Mouse (Mus musculus) retina, postnatal 1 day (tissue): ENCODE results near the gene Fam131a.
"Not testable (repeated sequence)": the region's sequence is repeated elsewhere in the genome, so short reads cannot be mapped to it uniquely, and the experiment has no call there.

Experiments
- DNase-seq: peaks from one replicate; pipeline ENCODE4 v3.0.0-alpha.2; 2012

Gene Fam131a

DNA sequence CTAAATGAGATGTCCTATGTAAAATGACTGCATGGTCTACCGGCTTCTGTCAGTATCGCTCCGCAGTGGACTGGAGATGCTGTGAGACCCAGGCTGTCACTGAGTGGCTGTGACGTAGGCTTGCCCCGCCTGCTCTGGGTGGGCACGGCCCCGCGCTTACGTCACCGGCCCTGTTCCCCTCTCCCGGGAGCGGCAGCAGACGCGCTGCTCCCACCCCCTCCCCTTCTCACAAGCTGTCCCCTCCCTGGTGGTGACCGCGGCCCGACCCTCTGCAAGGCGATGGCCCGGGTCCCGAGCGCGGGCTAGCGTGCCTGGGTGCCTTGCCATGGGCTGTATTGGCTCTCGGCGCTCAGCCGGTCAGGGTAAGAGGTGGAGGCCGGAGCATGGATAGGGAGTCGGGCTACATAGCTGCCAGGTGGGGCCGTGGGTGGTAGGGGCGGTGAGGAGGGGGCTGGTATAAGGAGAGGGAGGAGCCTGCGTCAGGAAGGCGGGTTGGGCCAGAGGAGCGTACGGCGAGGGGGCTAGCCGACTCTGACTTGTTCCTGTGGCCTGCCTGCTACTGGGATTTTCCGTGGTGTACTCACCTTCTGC, at the start of gene Fam131a:
Fam131a (plus strand) TSS at position 131 of the 591 bp plus-strand sequence.
- DNase-seq: peak; percentile 95

DNA sequence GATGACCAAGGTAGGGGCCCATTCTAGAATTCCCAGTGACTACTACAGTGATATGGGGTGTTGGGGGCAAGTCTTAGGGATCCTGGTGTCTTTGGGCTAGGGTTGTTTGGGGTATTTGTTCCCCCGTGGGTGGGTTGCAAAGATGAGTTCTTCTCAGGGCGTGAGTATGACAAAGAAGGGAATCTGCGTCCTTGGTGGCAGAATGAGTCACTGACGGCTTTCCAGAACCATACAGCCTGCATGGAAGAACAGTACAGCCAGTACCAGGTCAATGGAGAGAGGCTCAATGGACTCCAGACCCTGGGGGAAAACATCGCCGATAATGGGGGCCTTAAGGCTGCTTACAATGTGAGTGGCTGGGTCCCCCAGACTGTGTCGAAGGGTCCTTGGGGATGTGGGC, 49.1 kb upstream of the Fam131a start:
- DNase-seq: no peak

DNA sequence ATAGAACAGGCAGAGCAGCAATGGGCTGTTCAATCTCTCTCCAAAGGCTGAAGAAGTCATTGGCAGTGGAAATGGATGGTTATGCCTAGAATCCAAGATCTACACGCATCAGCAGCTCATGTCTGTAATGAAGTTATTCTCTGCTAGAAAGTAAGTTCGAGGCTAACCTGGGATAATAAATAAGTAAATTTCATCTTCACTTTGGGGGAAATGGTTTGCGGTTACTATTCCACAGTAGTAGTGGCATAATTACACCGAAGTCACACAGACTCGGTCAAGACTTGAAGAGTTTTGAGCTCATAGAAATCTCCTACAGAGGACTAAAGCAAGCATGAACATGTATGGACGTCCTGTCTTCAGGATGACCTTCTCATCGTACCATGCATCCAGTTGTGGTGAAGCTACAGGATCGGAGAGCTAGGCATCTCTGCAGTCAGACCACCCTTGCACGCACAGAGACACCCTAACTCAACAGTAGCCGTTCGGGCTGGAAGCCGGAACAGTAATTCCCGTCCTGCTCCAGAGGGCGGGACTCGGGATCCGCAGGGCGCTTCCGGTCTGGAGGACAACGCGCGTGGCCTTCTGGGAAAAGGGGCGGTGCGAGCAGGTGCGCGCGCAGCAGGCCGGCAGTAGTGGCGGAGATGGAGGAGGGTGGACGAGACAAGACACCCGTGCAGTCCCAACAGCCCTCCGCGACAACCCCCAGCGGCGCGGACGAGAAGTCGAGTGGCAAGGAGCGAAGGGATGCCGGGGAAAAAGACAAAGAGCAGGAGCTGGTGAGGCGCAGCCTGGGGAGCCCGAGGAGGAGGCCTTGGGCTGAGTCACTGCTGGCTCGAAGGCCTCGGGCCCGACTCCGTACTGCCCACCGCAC, 41.7 kb upstream of the Fam131a start, which contains the start of gene Psmd2:
Psmd2 (plus strand) TSS at position 577 of the 871 bp plus-strand sequence.
- peak; percentile 97 for DNase-seq

DNA sequence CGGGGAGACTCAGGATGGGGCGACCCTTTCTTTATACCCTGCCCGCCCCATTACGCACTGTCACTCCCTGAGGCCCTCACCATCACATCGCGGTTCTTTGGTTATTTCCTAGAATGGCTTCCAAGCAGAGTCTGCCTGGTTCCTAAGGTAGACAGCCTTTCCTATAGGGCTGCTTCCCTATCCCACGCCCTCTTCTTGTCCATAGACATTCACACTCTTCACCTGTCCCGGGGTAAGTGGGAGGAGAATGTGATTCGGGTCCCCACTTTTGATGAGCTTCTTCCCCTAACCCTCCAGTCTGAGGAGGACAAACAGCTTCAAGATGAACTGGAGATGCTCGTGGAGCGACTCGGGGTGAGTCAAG, 41.1 kb upstream of the Fam131a start:
- no peak for DNase-seq

DNA sequence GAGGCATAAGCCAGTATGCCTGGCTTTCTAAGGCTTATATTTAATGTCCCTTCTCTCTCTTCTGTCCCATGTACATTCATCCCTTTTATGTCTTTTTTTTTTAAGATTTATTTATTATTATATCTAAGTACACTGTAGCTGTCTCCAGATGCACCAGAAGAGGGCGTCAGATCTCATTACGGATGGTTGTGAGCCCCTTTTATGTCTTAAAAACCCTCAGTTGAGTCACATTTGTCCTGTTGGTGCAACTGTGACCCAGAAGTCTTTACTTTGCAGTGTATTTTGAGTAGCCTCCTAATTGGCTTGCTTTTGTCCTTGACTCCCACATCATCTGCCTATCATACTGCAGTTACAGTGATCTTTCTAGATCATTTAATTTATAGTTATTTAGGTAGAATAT, 39.7 kb upstream of the Fam131a start:
- DNase-seq: no peak

DNA sequence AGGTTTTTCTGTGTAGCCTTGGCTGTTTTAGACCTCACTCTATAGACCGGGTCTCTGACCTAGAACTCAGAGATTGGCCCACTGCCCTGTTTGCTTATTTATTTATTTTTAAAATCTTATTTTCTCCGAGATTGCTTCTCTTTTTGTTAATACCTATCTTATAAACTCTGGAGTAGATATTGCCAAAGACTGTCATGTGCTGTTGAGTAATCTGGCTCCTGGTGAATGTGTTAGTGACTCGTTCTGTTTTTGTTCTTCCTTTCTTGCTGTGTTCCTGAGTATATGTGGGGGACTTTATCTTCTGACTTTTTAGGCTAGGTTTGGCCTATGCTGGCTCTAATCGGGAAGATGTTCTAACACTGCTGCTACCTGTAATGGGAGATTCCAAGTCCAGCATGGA, 35.4 kb upstream of the Fam131a start:
- DNase-seq: no peak

DNA sequence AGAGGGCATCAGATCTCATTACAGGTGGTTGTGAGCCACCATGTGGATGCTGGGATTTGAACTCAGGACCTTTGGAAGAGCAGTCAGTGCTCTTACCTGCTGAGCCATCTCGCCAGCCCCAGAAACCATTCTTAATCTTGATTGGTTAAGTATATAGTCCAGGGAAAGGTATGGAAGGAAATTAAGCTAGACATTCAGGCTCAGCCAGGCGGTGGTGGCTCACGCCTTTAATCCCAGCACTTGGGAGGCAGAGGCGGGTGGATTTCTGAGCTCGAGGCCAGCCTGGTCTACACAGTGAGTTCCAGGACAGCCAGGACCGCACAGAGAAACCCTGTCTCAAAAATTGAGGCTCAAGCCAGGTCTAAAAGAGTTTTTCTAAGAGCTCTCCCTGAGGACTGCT, 25.0 kb upstream of the Fam131a start, which contains the start of gene Eif4g1:
Eif4g1 (plus strand) TSS at position 301 of the 400 bp plus-strand sequence.
- not testable (repeated sequence) for DNase-seq

DNA sequence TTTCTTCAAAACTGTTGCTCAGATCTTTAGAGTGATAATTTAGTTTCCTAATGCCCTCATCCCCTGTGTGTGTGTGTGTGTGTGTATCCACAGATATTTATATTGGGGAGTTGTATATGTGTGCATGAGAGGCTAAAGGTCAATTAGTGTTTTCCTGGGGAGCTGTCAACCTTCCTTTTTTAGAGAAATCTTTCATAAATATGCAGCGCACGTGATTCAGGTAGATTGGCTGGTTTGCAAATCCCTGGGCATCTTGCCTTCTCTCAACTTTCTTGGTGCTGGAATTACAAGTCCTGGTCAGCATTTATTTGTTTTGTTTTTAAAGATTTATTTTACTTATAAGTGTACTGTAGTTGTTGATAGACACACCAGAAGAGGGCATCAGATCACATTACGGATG, 22.8 kb upstream of the Fam131a start:
- DNase-seq: no peak

DNA sequence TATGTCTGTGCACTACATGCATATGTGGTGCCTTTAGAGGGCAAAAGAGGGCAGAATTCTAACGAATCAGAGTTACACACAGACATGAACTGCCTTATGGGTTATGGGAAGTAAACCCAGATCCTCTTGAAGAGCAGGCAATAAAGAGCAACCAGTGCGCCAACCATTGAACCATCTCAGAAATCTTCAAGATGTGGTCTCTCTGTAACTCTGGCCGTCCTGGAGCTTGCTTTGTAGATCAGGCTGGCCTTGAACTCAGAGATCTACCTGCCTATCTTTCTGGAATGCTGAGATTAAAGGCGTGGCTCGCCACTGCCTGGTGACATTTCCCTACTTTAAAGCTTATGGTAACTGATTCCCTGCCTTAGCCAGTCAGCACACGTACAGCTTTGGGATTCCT, 21.2 kb upstream of the Fam131a start:
- peak; percentile 14 for DNase-seq

DNA sequence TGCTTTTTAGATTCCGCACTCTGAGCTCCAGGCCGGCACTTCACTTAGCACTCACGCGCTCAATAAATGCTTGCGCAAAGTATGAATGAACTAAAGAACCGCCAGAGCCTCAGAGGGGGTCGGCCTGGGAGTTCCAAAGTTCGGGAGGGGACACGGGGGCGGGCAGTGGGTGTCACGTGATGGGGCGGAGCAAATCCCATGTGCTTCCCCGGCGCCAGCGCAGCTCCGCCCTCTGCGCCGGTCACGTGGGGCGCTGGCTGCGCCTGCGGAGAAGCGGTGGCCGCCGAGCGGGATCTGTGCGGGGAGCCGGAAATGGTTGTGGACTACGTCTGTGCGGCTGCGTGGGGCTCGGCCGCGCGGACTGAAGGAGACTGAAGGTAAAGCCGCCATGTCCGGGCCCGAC, 20.5 kb upstream of the Fam131a start:
- DNase-seq: peak; percentile 96

DNA sequence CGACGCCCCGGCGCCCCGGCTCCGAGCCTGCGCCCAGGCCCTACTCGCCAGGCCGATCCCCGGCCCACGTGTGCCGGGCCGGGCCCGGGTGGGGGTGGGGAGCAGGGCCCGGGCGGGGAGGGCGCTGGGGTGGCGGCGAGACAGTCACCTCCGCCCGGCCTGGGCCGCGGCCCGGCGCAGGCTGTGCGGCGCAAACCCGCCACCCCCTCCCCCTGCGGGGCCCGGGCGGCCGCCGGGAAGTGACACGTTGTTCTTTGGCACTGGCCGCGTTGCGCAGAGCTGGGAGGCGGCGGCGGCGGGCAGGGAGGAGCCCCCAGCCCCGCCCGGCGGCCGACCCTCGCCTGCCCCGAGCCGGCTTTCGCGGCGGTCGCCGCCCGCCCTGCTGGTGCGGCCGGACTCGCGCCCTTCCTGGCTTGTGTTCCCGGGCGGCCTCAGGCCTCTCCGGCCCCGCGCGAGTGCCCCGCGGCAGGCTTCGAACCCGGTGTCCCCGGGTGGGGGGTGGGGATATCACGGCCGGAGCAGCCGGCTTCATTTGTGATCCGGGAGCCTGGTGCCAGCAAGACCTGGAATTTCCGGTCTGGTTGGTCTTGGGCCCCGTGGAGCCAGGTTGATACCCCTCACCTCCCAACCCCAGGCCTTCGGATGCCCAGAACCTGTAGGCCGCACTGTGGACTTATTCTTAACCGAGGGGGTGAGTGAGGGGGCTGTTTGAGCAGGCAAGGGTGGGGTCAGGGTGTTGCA, 19.9 kb upstream of the Fam131a start:
- peak; percentile 67 for DNase-seq

DNA sequence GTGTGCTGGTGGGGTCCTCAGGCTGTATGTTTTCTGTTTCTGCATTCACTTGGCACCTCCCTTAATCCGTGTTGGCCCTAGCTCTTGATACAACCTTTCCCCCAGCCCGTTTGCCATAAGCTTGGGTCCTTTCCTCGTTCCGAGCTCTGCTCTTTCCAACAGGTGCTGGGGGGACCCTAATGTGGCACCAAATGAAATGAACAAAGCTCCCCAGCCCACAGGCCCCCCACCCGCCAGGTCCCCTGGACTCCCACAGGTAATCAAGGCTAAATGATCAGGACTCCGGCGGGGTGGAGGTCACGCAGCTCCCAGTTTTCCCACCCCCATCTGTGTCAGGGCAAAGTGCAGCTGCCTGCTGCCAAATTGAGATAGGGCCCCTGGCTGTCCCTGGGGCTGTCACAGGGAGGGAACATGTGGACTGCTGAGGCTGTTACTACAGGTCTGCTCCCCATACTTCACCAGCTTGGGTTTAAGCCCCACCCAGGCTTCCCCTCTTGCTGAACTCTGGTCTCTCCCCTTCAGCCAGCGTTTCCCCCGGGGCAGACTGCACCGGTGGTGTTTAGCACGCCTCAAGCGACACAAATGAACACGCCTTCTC, 19.2 kb upstream of the Fam131a start:
- DNase-seq: peak; percentile 10

DNA sequence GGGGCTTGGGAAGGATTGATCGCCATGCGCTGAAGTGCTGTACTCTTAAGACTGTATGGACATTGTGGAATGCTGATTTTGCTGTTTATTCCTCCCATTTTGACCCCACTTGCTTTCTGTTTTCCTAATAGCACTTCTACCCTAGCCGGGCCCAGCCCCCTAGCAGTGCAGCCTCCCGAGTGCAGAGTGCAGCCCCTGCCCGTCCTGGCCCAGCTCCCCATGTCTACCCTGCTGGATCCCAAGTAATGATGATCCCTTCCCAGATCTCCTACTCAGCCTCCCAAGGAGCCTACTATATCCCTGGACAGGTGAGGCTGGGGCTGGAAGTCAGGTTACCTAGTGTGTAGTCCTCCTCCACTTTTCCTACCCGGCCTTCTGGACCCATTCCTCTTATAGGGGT, 17.8 kb upstream of the Fam131a start:
- DNase-seq: no peak

DNA sequence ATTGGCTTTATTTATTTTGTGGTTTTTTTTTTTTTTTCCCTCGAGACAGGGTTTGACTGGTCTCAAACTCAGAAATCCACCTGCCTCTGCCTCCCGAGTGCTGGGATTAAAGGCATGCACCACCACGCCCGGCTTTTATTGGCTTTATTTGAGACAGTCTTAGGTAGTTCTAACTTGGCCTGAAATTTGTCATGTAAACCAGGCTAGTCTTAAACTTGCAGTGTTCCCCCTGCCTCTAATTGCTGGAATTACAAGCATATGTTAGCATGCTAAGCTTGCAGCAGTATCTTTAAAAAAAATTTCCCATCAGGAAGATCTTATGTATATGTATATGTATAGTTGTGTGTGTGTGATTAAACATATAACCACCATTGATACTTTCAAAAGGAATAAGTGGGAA, 16.3 kb upstream of the Fam131a start:
- DNase-seq: no peak

DNA sequence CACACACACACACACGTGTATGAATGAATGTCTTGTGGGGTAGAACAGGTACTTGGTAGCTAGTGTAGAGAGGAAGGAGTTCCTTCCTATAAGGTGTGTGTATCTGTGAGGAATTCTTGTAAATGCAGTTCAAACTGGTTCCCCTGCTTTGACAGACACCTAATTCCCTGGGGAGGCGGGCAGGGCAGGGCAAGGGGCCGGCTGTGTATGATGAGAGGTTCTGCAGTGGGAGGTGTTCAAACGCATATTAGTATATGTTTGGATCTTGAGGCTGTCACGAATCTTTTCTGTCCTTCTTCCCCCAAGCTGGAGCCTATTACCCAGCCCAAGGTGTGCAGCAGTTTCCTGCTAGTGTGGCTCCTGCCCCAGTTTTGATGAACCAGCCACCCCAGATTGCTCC, 15.7 kb upstream of the Fam131a start:
- DNase-seq: no peak

DNA sequence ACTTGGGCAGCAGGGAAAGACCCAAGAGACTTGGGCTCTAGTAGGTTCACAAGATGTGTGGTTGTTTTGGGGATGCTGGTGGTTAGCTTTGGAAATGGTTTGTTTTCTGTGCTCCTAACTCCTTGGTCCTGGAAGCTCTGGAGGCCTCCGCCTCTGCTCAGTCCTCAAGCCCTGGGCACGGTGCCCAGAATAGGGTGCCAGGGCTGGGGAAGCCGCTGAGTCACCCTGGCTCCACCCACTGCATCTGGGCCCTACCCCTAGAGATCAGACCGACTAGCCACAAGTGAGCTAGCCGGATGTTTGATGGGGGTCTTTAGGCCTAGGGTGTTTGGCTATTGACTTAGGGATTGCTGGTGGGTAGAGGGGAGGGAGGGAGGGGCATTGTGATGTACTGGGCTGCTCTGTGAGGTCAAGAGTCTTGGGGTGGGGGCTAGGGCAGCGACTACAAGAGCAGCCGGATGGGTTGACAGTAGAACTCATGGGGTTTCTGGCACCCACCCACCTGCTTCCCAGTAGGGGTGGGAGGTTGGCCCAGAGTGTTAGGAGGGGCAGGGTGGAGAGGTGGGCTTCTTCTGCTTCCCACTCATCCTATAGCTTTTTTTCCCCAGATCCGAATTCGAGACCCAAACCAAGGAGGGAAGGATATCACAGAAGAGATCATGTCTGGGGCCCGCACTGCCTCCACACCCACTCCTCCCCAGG, 14.9 kb upstream of the Fam131a start:
- DNase-seq: peak; percentile 16

DNA sequence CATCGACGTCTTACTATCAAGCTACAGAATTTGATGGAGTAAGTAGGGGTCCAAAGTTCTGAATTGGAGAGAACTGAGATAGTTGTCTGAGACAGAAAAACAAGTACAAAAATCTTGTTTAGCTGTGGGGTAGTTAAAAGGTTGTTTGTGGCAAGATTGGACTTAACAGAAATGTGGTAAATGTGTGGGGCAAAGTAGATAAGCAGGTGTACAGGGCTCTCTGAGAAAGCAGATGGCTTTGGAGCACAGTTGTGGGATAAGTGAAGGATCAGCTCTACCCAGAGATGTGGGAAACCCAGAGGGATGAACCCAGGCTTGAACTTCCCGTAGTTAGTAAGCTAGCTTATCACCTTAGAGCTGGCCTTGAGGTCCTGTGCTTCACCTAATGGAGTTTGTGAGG, 2.3 kb upstream of the Fam131a start:
- no peak for DNase-seq

DNA sequence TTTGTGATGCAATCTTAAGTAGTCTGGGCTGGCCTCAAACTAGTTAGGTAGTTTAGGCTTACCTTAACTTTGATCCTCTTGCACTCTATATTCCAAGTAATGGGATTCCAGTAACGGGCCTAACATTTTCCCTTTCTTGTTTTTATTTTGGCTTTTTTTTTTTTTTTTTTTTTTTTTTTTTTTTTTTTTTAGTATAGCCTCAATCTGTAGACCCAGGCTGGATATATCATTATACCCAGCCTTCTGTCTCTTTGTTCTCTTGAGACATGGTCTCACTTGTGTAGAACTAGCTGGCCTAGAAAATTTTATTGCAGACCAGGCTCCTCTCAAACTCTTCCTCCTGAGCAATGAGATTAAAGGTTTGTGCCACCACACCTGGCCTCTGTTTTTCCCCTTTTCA, 1.4 kb upstream of the Fam131a start:
- DNase-seq: no peak

DNA sequence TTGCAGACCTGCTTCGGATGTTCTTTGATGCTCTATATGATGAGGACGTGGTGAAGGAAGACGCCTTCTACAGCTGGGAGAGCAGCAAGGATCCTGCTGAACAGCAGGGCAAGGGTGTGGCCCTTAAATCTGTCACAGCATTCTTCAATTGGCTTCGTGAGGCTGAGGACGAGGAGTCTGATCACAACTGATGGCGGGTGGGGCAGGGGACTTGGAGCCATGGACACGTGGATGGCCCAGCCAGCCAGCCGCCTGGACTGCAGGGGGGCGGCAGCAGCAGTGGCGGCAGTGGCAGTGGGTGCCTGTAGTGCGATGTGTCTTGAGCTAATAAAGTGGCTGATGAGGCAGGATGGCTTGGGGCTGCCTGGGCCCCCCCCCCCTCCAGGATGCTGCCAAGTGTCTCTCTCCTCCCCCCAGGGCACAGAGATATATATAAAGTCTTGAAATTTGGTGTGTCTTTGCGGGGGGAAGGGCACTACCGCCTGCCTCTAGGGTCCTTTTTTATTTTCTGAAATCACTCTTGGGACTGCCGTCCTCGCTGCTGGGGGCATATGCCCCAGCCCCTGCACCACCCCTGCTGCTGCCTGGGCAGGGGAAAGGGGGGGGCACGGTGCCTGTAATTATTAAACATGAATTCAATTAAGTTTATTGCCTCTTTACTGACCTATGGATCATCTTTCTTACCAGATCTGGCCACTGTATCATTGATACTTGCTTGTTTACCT, 638 bp upstream of the Fam131a start:
- no peak for DNase-seq

DNA sequence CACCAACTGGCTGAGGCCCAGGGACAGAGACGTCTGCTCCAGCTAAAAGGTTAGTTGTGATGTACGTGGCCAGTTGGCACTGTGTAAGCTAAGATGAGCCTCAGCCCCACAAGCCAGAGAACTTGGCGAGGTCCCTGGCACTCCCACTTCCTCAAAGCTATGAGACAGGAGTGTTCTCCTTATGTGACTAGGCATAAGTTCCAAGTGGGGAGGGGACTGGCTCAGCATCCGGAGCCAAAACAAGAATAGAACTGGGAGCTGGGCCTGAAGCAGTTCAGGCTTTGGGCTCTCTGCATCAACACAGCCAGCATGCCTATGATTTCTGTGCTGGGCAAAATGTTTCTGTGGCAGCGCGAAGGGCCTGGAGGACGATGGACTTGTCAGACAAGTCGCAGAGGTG, 1.7 kb downstream of the Fam131a start:
- DNase-seq: no peak

DNA sequence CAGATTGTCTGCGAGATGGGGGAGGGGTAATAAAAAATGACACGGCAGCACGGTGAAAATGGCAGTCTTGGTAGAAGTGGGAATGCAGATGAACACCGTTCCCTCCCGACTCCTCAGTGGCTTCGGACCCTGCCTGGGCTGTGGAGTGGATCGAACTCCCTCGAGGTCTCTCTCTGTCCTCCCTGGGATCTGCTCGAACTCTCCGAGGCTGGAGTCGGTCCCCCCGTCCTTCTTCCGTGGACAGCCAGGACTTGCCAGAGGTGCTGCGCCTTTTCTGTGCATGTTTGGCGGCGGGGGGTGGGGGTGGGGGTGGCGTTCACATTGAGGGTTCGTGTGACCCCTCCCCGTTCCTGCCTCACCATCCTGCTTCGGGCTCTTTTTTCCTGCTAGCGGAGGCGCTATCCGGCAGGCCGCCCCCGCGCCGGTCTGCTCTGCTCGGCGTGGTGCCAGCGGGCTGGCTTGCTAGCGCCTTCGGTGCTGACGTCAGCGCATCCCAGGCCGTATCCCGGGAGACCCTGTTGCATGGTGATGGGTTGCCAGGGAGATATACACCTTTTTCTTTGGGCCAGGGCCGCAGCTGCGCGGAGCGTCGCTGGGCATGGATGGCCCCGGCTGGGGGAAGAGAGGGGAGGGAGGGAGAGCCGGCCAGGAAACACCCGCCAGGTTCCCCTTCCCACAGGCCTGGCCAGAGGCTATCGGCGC, 2.7 kb downstream of the Fam131a start:
- DNase-seq: peak; percentile 94
